Mouse (Mus musculus) embryo, embryonic 9.5 days (tissue): ENCODE measurements at regions not wholly inside any gene's neighbourhood (a gene's known extent, or its start where the extent isn't known, plus 50 kb on each side); places are given as distances from the start of the nearest gene placed in this dataset.

Experiments
- DNase-seq: peaks from one replicate; pipeline ENCODE4 v3.0.0-alpha.2; 2017; ENCODE audit errors: extremely low spot score

DNA sequence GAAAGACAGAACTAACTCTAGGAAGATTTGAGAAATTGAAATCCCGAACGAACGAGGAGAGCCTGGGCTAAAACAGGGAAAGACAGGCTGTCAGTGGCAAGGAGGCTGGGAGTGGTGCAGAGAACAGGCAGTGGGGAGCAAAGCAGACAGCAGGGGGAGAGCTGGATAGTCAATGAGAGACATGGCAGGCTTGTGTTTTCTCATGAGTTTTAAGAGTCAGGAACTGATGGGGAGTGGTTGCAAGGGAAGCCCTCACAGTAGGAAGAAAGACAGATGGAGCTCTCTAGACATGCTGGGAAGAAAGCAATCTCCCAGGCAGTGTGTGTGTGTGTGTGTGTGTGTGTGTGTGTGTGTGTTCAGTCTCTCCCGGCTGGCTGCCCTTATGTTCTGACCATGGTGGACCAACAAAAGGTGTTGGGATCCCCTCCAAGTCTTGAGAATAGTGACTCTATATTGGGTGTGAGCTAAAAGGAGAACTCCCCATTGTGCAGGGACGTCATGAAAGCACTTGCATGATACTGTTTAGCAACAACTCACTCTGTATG lies 577.9 kb downstream of the Plcl1 start:
- DNase-seq: no peak

DNA sequence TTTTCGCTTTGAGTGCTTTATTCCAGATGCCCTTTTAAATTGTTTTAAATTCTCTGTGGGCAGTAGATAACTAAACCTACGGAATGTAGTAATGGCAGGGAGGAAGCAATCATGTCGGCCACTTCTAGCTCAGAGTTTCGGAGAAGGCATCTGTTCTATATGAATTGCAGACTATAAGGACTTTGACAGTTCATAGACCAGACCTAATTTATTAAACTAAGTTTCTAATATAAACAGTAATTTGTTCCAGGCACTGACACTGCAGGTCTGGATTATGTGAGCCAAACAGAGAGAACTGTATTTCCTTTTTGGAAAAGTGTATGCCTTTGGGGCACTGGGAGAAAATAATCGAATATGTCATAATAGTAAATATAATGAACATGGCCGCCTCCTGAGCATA lies 591.4 kb downstream of the Plcl1 start:
- DNase-seq: no peak
